Mouse (Mus musculus) left cerebral cortex, postnatal 25 days (tissue): ENCODE data around the gene Prr15l. TPM values are rescaled to one million over a fixed set of nuclear protein-coding genes. Genes with fewer than 3 reads are reported as not detected.

Source experiments
- DNase-seq, 2 experiments: peaks; one replicate each; pipeline ENCODE4 v3.0.0; 2022; ENCODE audit warnings: low spot score in 2 of 2, mixed read lengths in 1 of 2
- intact Hi-C: fragments of 180-260 bp; cut with DNase I; formaldehyde crosslinking; loops from one replicate; pipeline ENCODE4 v1.15.1; 2025
- total RNA-seq, 2 experiments: library from RNA; stranded (reverse); gene quantifications; 2 replicates each; pipeline ENCODE4 v1.2.3; 2021

Prr15l gene
- total RNA-seq, 2 experiments from 2014 or later: not detected

DNA sequence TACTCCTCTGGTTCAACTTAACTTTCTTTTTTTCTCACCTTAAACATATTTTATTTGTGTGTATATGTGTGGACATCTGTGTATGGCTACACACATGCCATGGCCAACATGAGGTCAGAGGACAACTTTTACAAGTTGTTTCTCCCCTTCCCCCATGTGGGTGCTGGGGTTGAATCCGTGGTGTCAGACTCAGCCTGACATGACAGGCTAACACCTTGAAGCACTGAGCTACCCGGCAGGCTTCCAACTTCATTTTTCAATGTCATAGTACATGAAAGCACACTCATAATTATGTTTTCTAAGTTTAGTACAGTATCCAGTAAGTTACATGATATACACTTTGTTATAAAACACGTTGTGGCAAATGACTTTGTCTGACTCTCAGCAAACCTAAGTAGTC, 42.4 kb downstream of the Prr15l start:
- intact Hi-C loops: no loop called here
- DNase-seq: no peak

GRCm38 (mm10) chr11:96972906-96973305, 45.0 kb downstream of the Prr15l start:
- DNase-seq: no peak
- intact Hi-C loops: no loop called here

- DNase-seq: no peak
- intact Hi-C loops: no loop called here
These were observed 45.6 kb downstream of the Prr15l start for GRCm38 (mm10) chr11:96973426-96973964.

DNA sequence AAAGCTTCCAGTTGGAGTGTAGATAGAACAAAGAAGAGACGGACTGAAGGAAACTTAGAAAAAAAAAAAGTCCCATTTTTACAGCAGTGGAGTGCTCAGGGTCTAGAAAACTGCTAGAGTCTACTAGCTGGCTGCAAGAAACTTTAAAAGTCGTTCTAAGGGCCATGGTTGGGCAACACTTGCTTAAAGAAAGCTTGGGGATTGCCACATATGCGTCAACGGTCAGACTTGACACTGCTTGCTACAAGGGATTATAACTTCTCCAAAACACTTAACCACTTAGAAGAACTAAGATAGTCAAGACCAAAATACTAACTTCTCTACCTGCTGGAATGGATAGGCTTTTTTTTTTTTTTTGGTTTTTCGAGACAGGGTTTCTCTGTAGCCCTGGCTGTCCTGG, 46.9 kb downstream of the Prr15l start:
- DNase-seq: no peak
- intact Hi-C loops: loop anchor here (5.0 kb wide), 1 partner anchor 58 kb away; the partner anchor contains the start of gene Cdk5rap3

- no peak for DNase-seq
- intact Hi-C loops: loop anchor here (5.0 kb wide), 1 partner anchor 58 kb away; the partner anchor contains the start of gene Cdk5rap3
These were observed 47.8 kb downstream of the Prr15l start for GRCm38 (mm10) chr11:96975511-96976378.

DNA sequence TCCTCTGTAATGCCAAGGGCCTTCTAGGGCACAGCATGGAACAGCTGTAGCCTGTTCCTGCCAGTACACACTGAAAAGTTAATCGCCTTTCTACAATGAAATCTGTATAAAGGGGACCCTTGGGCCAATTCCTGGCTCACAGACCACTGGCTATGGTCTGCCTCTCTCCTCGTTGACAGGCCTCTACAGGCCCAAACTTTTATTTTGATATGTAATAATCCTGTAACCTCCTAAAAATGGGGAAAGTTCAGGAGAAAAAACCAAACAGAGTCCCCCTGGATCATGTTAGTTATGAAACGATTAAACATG, 48.4 kb downstream of the Prr15l start:
- intact Hi-C loops: loop anchor here (5.0 kb wide), 1 partner anchor 59 kb away; the partner anchor contains the start of gene Cdk5rap3
- no peak for DNase-seq

DNA sequence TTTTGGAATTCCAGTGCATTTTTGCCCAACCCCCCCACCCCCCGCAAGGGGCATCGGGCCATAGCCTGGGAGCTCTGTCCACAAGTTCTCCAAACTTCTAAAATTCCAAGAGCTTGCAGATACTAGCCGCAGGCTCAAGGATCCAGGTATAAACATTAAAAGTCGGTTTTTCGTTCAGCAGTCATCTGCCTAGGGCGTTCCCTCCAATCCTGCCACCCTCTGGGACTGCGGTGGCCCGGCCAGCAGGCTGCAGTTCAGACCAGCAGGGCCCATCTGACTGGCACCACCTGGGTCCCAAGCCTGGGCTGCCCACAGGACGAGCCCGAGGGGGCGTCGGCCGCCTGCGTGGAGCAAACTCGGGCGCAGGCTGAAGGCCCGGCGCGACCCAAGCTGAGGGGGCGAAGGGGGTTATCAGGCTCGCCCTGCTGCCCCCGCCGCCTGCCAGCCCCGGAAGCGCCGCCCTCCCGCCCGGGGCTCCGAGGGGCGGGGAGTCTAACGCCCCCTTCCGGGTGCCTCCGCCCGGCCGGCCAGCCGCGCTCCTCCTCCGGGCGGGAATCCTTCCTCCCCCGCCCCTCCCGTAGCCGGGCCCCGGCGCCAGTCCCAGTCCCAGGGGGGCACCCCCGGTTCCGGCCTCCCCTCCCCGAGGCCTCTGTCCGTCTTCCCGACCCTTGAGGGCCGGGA, 49.1 kb downstream of the Prr15l start:
- DNase-seq: peak in 1 of 2 experiments; percentile 86
- intact Hi-C loops: loop anchor here (5.0 kb wide), 1 partner anchor 60 kb away; the partner anchor contains the start of gene Cdk5rap3

DNA sequence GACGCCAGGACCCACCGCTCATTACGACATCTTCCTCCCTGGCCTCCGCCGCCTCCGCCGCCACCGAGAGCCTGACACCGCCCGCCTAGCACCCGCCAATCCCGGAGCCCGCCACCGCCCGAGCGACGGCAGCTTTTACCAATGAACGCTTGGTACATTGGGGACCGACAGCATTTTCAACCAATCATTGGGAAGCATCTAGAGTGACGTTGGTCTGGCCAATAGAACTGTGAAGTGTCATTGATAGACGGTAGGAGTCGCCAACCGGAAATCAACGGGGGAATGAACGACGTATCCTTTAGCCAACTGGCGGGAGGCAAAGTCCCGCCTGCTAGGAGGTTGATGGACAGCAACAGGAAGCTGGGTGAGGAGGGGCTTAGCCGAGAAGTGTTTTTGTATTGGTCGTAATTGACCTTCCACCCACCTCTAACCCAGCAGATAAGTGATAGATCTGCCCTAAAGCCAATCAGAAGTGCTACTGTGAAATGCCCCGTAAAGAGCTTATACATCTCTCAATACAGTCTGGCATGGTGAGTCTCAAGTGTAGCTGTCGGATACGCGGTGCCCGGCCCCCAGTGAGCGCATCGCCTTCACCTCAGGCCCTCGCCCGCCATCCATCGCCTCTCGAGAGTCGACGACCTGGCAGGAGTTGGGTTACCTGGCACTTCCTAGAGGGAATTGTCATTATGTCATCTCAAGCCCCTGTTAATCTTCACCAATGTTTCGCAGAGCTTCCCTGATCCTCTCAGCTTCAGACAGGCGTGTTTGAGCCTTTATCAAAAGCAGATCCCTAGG, 49.9 kb downstream of the Prr15l start:
- intact Hi-C loops: loop anchor here (5.0 kb wide), 1 partner anchor 61 kb away; the partner anchor contains the start of gene Cdk5rap3
- peak; percentile 100 for DNase-seq

DNA sequence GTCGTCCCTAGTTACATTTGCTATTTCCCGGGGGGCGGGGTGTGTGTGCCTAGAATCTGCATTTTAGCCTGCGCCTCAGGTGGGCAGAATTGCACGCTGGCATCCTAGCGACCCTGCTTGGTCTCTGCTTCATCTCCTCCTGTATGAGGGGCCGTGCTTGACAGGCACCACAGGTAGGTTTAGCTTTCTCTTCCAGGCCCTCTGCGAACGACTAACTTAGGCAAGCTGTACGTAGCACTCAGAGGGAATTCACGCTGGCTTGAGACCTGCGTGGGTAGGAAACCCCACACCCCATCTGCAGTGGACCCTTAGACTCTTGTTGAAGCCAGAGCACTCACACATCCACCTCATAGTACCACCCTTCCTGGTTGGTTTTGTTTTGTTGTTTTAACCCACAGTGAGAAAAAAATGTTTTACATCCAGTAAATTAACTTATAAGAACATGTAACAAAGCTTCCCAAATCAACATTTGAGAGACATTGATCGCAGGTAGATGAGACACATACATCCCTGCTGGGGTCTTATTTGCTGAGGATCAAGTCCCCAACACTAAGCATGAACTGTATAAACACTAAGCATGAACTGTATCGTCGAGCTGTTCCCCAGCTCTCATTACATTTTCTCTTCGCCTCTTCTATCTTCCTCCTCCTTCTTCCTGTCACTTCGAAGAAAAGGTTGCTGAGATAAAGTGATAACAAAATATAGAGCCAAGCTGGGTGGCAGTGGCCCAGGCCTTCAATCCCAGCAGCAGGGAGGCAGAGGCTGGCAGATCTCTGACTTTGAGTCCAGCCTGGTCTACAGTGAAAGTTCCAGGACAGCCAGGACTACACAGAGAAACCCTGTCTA, 50.7 kb downstream of the Prr15l start:
- DNase-seq: no peak

DNA sequence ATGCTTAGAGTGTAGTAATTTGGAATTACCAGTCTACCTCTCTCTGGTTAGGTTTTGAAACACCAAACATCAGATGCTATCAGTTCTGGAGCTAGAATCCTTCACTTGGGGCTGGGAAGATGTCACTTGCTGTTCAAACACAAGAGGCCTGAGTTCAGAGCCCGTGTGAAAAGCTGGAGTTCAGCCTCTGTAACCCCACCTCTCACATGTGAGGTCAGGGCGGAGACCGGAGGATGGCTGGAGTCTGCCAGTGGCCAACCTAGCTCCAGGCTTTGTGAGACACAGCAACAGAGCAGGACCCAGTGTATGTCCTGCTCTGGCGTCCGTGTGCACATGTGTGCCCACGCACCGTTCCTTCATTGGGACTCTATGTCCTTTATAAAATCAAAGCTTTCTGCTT, 51.4 kb downstream of the Prr15l start:
- intact Hi-C loops: loop anchor here (5.0 kb wide), 1 partner anchor 62 kb away; the partner anchor contains the start of gene Cdk5rap3
- DNase-seq: no peak

More for the DNA sequence above, 50.7 kb downstream of the Prr15l start:
- intact Hi-C loops: loop anchor here (5.0 kb wide), 1 partner anchor 61 kb away; the partner anchor contains the start of gene Cdk5rap3

DNA sequence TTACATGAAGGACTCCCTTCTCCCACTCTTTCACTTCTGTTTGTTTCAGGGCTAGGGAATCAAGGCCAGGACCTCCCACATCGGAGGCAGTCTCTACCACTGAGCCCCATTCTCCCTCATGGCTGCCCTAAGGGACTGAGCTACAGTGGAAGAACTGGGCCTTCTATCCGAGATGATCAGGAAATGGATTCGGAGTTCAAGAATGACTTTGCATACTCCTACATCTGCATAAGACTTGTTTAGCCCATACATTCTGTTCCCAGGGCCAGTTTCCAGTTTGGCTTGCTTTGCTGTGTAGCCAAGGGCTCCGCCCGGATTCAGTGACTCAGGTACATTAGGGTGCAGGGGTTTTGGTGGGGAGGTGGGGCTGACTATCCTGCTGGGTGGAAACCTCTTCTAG, 52.1 kb downstream of the Prr15l start:
- intact Hi-C loops: loop anchor here (10.0 kb wide), 1 partner anchor 165 kb away; no protein-coding TSS in a partner anchor

DNA sequence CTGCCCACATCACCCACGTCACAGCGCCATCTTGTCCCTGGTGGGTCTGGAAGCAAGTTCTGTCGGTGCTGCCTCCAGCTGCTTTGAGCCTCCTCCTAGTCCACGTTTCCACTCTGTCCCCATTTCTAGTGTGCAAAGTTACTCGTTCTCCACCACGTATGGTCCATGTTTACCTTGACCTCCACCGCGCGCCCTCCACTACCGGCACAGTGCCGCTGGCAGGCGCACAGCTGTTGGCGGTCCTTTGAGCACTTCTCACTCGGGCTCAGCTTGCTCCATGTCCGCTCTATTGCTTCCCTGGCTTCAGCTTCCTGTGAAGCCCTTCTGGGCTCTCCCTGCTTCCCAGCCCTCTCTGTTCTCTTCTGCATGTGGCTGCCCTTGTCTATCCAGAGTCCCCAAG, 53.6 kb downstream of the Prr15l start:
- intact Hi-C loops: loop anchor here (10.0 kb wide), 1 partner anchor 163 kb away; no protein-coding TSS in a partner anchor
- no peak for DNase-seq

More for the DNA sequence above, 52.1 kb downstream of the Prr15l start:
- DNase-seq: no peak

DNA sequence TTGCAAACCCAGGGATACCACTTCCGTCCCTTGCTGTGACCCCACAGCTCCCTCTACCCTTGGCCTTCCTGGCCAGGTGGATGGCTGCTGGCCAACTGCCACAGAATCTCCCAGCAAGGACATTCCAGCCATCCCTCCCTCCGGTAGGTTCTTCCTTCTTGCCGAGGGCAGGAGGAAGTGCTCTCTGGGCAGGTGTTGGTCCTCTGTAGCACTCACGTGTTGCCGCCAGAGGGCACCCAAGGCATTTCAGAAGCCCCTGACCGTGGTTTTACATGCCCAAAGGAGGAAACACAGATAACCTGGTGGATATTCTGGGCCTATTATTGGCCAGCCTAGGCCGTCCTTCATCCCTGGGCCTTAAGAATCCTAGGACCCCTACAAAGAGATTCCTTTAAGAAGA, 54.5 kb downstream of the Prr15l start:
- intact Hi-C loops: loop anchor here (1.0 to 10.0 kb wide), 2 partner anchors 44 to 162 kb away; no protein-coding TSS in a partner anchor
- peak; percentile 77 to 84 for DNase-seq

GRCm38 (mm10) chr11:96982859-96983258, 55.0 kb downstream of the Prr15l start, which contains the start of gene Sp2:
Gene Sp2 (minus strand): TSS chr11:96982959.
- intact Hi-C loops: loop anchor here (1.0 to 10.0 kb wide), 2 partner anchors 43 to 162 kb away; no protein-coding TSS in a partner anchor
- no peak for DNase-seq

DNA sequence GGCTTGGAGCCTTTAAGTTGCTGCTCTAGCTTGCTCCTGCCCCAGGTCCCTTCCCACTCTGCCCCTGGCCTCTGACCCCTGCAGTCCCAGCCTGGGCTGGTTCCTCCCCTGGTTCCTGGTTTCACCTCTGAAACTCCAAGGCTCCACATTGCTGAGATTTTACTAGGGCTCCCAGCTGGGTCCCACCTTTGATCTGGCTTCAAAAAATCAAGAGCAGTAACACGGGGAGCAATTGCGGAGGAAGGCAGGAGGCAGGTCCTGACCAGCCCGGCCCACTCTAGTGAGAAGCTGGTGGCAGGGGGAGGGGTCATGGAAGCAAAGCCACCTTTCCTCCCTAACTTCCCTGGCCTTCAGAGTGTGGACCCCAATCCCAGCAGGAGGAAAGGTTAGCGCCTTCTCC, 57.0 kb downstream of the Prr15l start:
- intact Hi-C loops: loop anchor here (10.0 kb wide), 1 partner anchor 160 kb away; no protein-coding TSS in a partner anchor
- no peak for DNase-seq

DNA sequence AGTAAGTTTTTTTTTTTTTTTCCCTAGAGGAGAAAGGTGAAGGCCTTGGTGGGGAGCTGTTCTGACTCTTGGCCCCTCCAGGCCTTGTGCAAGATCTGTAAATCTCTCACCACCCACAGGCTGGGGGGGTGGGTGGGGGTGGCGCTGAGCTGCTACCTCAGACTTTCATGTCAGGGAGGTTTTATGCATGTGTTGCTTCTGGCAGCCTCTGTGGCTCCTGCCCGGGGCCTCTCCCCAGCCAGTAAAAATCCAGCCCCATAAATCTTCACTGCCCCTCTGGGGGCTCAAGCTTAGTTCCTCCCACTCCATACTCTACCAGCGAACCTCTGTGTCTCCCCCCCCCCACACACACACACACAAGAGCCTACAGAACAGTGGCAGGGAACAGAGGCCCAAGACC, 58.6 kb downstream of the Prr15l start:
- intact Hi-C loops: loop anchor here (10.0 kb wide), 1 partner anchor 158 kb away; no protein-coding TSS in a partner anchor
- no peak for DNase-seq
